ENCODE assay signal across 14 mouse cellular contexts in genomic region chr6:113843248-113843647, GRCm38 (mm10).
A peak's percentile ranks its signal among the peaks of the same experiment; 100 is the strongest.
DNase-seq lines count a peak whose midpoint lies in the region; ATAC-seq and TF ChIP-seq lines count a peak whose summit lies in the region.
"Had no signal": no experiment of that assay in that cellular context is flagged by ENCODE, and none has a peak within 500 bp of the region (broad histone marks: within the 10 kb centered on the region; RNA-seq: fewer than 3 reads in every experiment).

No protein-coding gene starts in this region.

- no peak overlapping the region for H3K4me3 ChIP-seq in kidney, postnatal 0 days (replicated peaks; ENCODE audit: low read depth, low read length)
- no peak overlapping the region for H3K4me3 ChIP-seq in kidney, adult 2 months (ENCODE audit: insufficient read depth, low read depth, low read length)
- H3K4me3 ChIP-seq in MEL (ENCODE audit: control insufficient read depth in 1 of 2, insufficient read depth in 1 of 2, low read depth in 2 of 2, low read length in 2 of 2): no peak overlapping the region
- H3K4me3 ChIP-seq in limb, embryonic 11.5 days (ENCODE audit: low read depth, low read length): no peak overlapping the region
- H3K4me3 ChIP-seq: embryonic facial prominence, embryonic 12.5 days; hindbrain, embryonic 15.5 days; liver, embryonic 13.5 days had no signal

- WGBS in kidney, postnatal 0 days: 6% methylated on average over 3 of the region's 3 CpGs
- 5% methylated on average over 3 of the region's 3 CpGs for WGBS in kidney, adult 2 months
- WGBS in limb, embryonic 11.5 days: 15% methylated on average over 3 of the region's 3 CpGs

- no peaks in the 10 kb centered on the region for H3K9me3 ChIP-seq in kidney, postnatal 0 days (replicated peaks; ENCODE audit: low read length)
- H3K9me3 ChIP-seq in MEL (replicated peaks; ENCODE audit: insufficient read depth, low read length): no peaks in the 10 kb centered on the region
- no peaks in the 10 kb centered on the region for H3K9me3 ChIP-seq in limb, embryonic 11.5 days (ENCODE audit: control insufficient read depth, low read length)
- H3K9me3 ChIP-seq: embryonic facial prominence, embryonic 12.5 days; hindbrain, embryonic 15.5 days; liver, embryonic 13.5 days had no signal

- H3K79me2 ChIP-seq in MEL (ENCODE audit: control insufficient read depth, insufficient read depth, low read length, poor library complexity): no peaks in the 10 kb centered on the region

- TF ChIP-seq CTCF in kidney, postnatal 0 days (IDR thresholded peaks at IDR 0.05; ENCODE audit: low read depth): no peak
- no peak for TF ChIP-seq CTCF in kidney, adult 2 months (conservative IDR thresholded peaks at IDR 0.05; ENCODE audit: insufficient read depth, insufficient read length, low read depth, low read length)
- no peak for TF ChIP-seq CTCF in MEL (IDR thresholded peaks at IDR 0.05 in 2 of 3, conservative IDR thresholded peaks at IDR 0.05 in 1 of 3; ENCODE audit: control insufficient read depth in 1 of 3, insufficient read depth in 1 of 3, low read depth in 2 of 3, low read length in 3 of 3, poor library complexity in 1 of 3, severe bottlenecking in 1 of 3)

- H3K27me3 ChIP-seq in kidney, postnatal 0 days (ENCODE audit: insufficient read depth, low read length): no peaks in the 10 kb centered on the region
- no peaks in the 10 kb centered on the region for H3K27me3 ChIP-seq in kidney, adult 2 months (replicated peaks; ENCODE audit: control insufficient read depth, insufficient read depth, low read length)
- no peaks in the 10 kb centered on the region for H3K27me3 ChIP-seq in MEL (ENCODE audit: control insufficient read depth in 1 of 2, insufficient read depth in 2 of 2, low read length in 2 of 2)
- H3K27me3 ChIP-seq in limb, embryonic 11.5 days (ENCODE audit: control insufficient read depth, insufficient read depth, low read length): no peaks in the 10 kb centered on the region
- H3K27me3 ChIP-seq: embryonic facial prominence, embryonic 12.5 days; hindbrain, embryonic 15.5 days; liver, embryonic 13.5 days had no signal

- TF ChIP-seq POLR2A in kidney, adult 2 months (IDR thresholded peaks at IDR 0.05; ENCODE audit: low read depth, low read length): no peak
- no peak for TF ChIP-seq POLR2A in MEL (IDR thresholded peaks at IDR 0.05; ENCODE audit: control insufficient read depth in 1 of 2, insufficient read depth in 1 of 2, low read depth in 1 of 2, low read length in 2 of 2, poor library complexity in 1 of 2)

- DNase-seq in kidney, postnatal 0 days (ENCODE audit: low spot score): peak; percentile 47
- no peak for DNase-seq in kidney, adult 2 months
- peak; percentile 8 for DNase-seq in MEL (ENCODE audit: low read depth, low spot score)
- peak; percentile 3 for DNase-seq in c-Kit-positive CD71-positive TER-119-negative erythroid progenitor cells, embryonic 14.5 days (ENCODE audit: low read depth)
- DNase-seq in limb, embryonic 11.5 days (ENCODE audit: low spot score): peak; percentile 77
- no peak for DNase-seq in right cerebral cortex, adult 18-20 months
- no peak for DNase-seq in adrenal gland, adult 18-20 months (ENCODE audit: low spot score in 2 of 2)
- DNase-seq: adrenal gland, adult 2 months; heart, adult 18-20 months; liver, embryonic 13.5 days had no signal

- no peak for TF ChIP-seq EP300 in MEL (IDR thresholded peaks at IDR 0.05; ENCODE audit: low read depth in 1 of 2, low read length in 2 of 2)

- H3K4me1 ChIP-seq in kidney, postnatal 0 days (replicated peaks; ENCODE audit: insufficient read depth, low read length): no peaks in the 10 kb centered on the region
- no peaks in the 10 kb centered on the region for H3K4me1 ChIP-seq in kidney, adult 2 months (ENCODE audit: control insufficient read depth, insufficient read depth, low read length)
- H3K4me1 ChIP-seq in MEL (ENCODE audit: control insufficient read depth in 1 of 2, insufficient read depth in 2 of 2, low read length in 2 of 2): no peaks in the 10 kb centered on the region
- no peaks in the 10 kb centered on the region for H3K4me1 ChIP-seq in limb, embryonic 11.5 days (ENCODE audit: control insufficient read depth, insufficient read depth, low read length)
- H3K4me1 ChIP-seq: embryonic facial prominence, embryonic 12.5 days; liver, embryonic 13.5 days had no signal

- no peaks in the 10 kb centered on the region for H3K36me3 ChIP-seq in kidney, postnatal 0 days (ENCODE audit: insufficient read depth, low read length)
- H3K36me3 ChIP-seq in kidney, adult 2 months (ENCODE audit: control insufficient read depth, insufficient read depth, low read length): no peaks in the 10 kb centered on the region
- no peaks in the 10 kb centered on the region for H3K36me3 ChIP-seq in MEL (ENCODE audit: control insufficient read depth in 1 of 2, insufficient read depth in 2 of 2, low read length in 2 of 2)
- H3K36me3 ChIP-seq in limb, embryonic 11.5 days (ENCODE audit: control insufficient read depth, insufficient read depth, low read length): no peaks in the 10 kb centered on the region
- H3K36me3 ChIP-seq: embryonic facial prominence, embryonic 12.5 days; liver, embryonic 13.5 days had no signal

- ATAC-seq in kidney, postnatal 0 days (replicated peaks; ENCODE audit: low FRiP score, low read depth): no peak
- ATAC-seq in limb, embryonic 11.5 days (ENCODE audit: insufficient number of reproducible peaks, low FRiP score, low TSS enrichment, low read depth): no peak
- no peak for ATAC-seq in activated CD4-positive, CD25-positive, alpha-beta regulatory T cell, adult 4 months
- ATAC-seq: forebrain, embryonic 16.5 days had no signal

- H3K27ac ChIP-seq in kidney, postnatal 0 days: no peak overlapping the region
- H3K27ac ChIP-seq in kidney, adult 2 months (ENCODE audit: insufficient read depth, low read depth, low read length): no peak overlapping the region
- H3K27ac ChIP-seq in MEL (ENCODE audit: control insufficient read depth, low read depth, low read length): no peak overlapping the region
- H3K27ac ChIP-seq in limb, embryonic 11.5 days (replicated peaks; ENCODE audit: low read depth, low read length): no peak overlapping the region
- H3K27ac ChIP-seq: embryonic facial prominence, embryonic 12.5 days; hindbrain, embryonic 15.5 days; liver, embryonic 13.5 days had no signal

- H3K4me2 ChIP-seq in kidney, postnatal 0 days (ENCODE audit: low read length): no peak overlapping the region
- no peak overlapping the region for H3K4me2 ChIP-seq in limb, embryonic 11.5 days (ENCODE audit: low read depth, severe bottlenecking)
- H3K4me2 ChIP-seq: embryonic facial prominence, embryonic 12.5 days; hindbrain, embryonic 15.5 days; liver, embryonic 13.5 days had no signal

- H3K9ac ChIP-seq in kidney, postnatal 0 days (ENCODE audit: low read depth, low read length): no peak overlapping the region
- no peak overlapping the region for H3K9ac ChIP-seq in MEL (ENCODE audit: control insufficient read depth, low read depth, low read length, poor library complexity, severe bottlenecking)
- H3K9ac ChIP-seq in limb, embryonic 11.5 days (ENCODE audit: low read length): no peak overlapping the region
- H3K9ac ChIP-seq: embryonic facial prominence, embryonic 12.5 days; hindbrain, embryonic 15.5 days; liver, embryonic 13.5 days had no signal

- TF ChIP-seq RAD21 in MEL (IDR thresholded peaks at IDR 0.05; ENCODE audit: low read depth, low read length): no peak

TF ChIP-seq in MEL, 35 proteins besides CTCF, POLR2A, EP300 and RAD21:
- TF ChIP-seq ZMIZ1 (IDR thresholded peaks at IDR 0.05; ENCODE audit: low read depth, low read length) (no peak), POLR2AphosphoS5 (IDR thresholded peaks at IDR 0.05; ENCODE audit: borderline replicate concordance, low read depth, low read length) (no peak), MAX (IDR thresholded peaks at IDR 0.05; ENCODE audit: low read length) (no peak), MYC (IDR thresholded peaks at IDR 0.05; ENCODE audit: low read depth, low read length) (no peak), MXI1 (IDR thresholded peaks at IDR 0.05; ENCODE audit: low read depth, low read length) (no peak), JUND (IDR thresholded peaks at IDR 0.05; ENCODE audit: low read depth, low read length) (no peak), ETS1 (IDR thresholded peaks at IDR 0.05; ENCODE audit: low read depth, low read length) (no peak), USF1 (IDR thresholded peaks at IDR 0.05; ENCODE audit: low read depth, low read length) (no peak), KAT2A (conservative IDR thresholded peaks at IDR 0.05; ENCODE audit: low read depth, low read length) (no peak), ZC3H11A (IDR thresholded peaks at IDR 0.05; ENCODE audit: low read depth, low read length) (no peak), RCOR1 (IDR thresholded peaks at IDR 0.05; ENCODE audit: low read depth, low read length) (no peak), GATA1 (IDR thresholded peaks at IDR 0.05; ENCODE audit: low read depth, low read length) (no peak), ZKSCAN1 (IDR thresholded peaks at IDR 0.05; ENCODE audit: low read depth, low read length) (no peak), NRF1 (IDR thresholded peaks at IDR 0.05; ENCODE audit: insufficient read depth, low read depth, low read length, poor library complexity, severe bottlenecking) (no peak), MAFK (IDR thresholded peaks at IDR 0.05; ENCODE audit: borderline replicate concordance, low read depth, low read length) (no peak), MAZ (IDR thresholded peaks at IDR 0.05; ENCODE audit: low read depth, low read length) (no peak), NELFE (IDR thresholded peaks at IDR 0.05; ENCODE audit: low read depth, low read length) (no peak), CHD1 (IDR thresholded peaks at IDR 0.05; ENCODE audit: low read depth, low read length) (no peak), BHLHE40 (IDR thresholded peaks at IDR 0.05; ENCODE audit: borderline replicate concordance, low read depth, low read length) (no peak), SIN3A (IDR thresholded peaks at IDR 0.05; ENCODE audit: low read length) (no peak)

Comparison
In these comparisons a context has a peak if more than half of its experiments do, and no peak if none do; other contexts are left out.
1. DNase-seq: peak in kidney, postnatal 0 days (single experiment), MEL (single experiment), c-Kit-positive CD71-positive TER-119-negative erythroid progenitor cells, embryonic 14.5 days (single experiment) and limb, embryonic 11.5 days (single experiment); none in kidney, adult 2 months (single experiment), right cerebral cortex, adult 18-20 months (single experiment) and adrenal gland, adult 18-20 months (0 of 2).